Mouse (Mus musculus): ENCODE data around the gene Cdc42se1. TPM values are rescaled to one million over a fixed set of nuclear protein-coding genes. Genes with fewer than 3 reads are reported as not detected.

Cdc42se1 gene
- total RNA-seq, 1 experiment: 43.2 TPM

GRCm38 (mm10) chr3:95195772-95196171, 32.8 kb upstream of the Cdc42se1 start:
- Histone ChIP-seq H3K4me1 (ENCODE audit: control insufficient read depth in 2 of 2, insufficient read depth in 2 of 2, low read length in 2 of 2, poor library complexity in 1 of 2) (no peaks in the 10 kb centered on the region), H3K9me3 (ENCODE audit: control insufficient read depth, insufficient read depth, low read depth, low read length) (no peaks in the 10 kb centered on the region), H3K36me3 (ENCODE audit: control insufficient read depth, insufficient read depth, low read length, poor library complexity, severe bottlenecking) (peaks cover 31% of the 10 kb centered on the region), H3K27ac (ENCODE audit: insufficient read depth, low read depth, low read length, poor library complexity, severe bottlenecking) (no peak overlapping the region), H3K9ac (ENCODE audit: insufficient read depth, low read depth, low read length, poor library complexity, severe bottlenecking) (no peak overlapping the region), H3K4me3 (ENCODE audit: insufficient read depth in 1 of 2, low read depth in 1 of 2, low read length in 2 of 2, poor library complexity in 1 of 2, severe bottlenecking in 1 of 2) (no peak overlapping the region)
- in situ Hi-C loops (cut with MboI; ENCODE audit: low sequenced_read_pairs in 2 of 2, unreplicated experiment in 2 of 2): no loop called here
- TF ChIP-seq HCFC1 (IDR thresholded peaks at IDR 0.05; ENCODE audit: borderline replicate concordance, insufficient read depth, low read length) (no peak), MAFK (IDR thresholded peaks at IDR 0.05; ENCODE audit: insufficient read depth, low read depth, low read length) (no peak), ZNF384 (IDR thresholded peaks at IDR 0.05; ENCODE audit: low read depth, low read length) (no peak), CHD2 (IDR thresholded peaks at IDR 0.05; ENCODE audit: low read depth, low read length) (no peak), ZC3H11A (IDR thresholded peaks at IDR 0.05; ENCODE audit: borderline replicate concordance, low read depth, low read length) (no peak)
- no peak for DNase-seq (ENCODE audit: low read depth, low spot score)

- H3K4me3 ChIP-seq (ENCODE audit: insufficient read depth in 1 of 2, low read depth in 1 of 2, low read length in 2 of 2, poor library complexity in 1 of 2, severe bottlenecking in 1 of 2): no peak overlapping the region
- TF ChIP-seq MAFK (IDR thresholded peaks at IDR 0.05; ENCODE audit: insufficient read depth, low read depth, low read length): no peak
- no peak for TF ChIP-seq ZNF384 (IDR thresholded peaks at IDR 0.05; ENCODE audit: low read depth, low read length)
- TF ChIP-seq ZC3H11A (IDR thresholded peaks at IDR 0.05; ENCODE audit: borderline replicate concordance, low read depth, low read length): no peak
- no peak for TF ChIP-seq CHD2 (IDR thresholded peaks at IDR 0.05; ENCODE audit: low read depth, low read length)
- no peak for TF ChIP-seq HCFC1 (IDR thresholded peaks at IDR 0.05; ENCODE audit: borderline replicate concordance, insufficient read depth, low read length)
- no peaks in the 10 kb centered on the region for H3K4me1 ChIP-seq (ENCODE audit: control insufficient read depth in 2 of 2, insufficient read depth in 2 of 2, low read length in 2 of 2, poor library complexity in 1 of 2)
Observed at GRCm38 (mm10) chr3:95199101-95199500, 29.4 kb upstream of the Cdc42se1 start.

DNA sequence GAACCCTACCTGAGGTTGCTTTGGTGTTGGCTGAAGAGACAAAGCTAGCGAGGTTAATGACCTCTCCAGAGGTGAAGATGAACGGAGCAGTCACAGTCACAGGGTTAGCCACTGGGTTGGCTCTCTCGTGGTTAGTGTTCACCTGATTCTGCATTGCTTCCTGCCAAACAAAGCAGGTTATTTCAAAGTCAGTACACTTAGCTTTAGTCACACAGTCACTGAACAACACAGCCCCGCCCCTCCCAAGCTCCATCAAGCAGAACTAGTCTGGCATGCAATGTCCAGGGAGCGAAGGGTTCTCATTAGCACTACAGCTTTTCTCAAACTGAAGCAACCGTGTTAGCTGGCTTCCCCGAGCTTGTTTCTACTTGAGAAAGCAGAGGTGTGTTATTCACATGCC, 28.4 kb upstream of the Cdc42se1 start:
- no peak overlapping the region for H3K27ac ChIP-seq (ENCODE audit: insufficient read depth, low read depth, low read length, poor library complexity, severe bottlenecking)
- peaks cover 38% of the 10 kb centered on the region for H3K36me3 ChIP-seq (ENCODE audit: control insufficient read depth, insufficient read depth, low read length, poor library complexity, severe bottlenecking)
- in situ Hi-C loops (cut with MboI; ENCODE audit: low sequenced_read_pairs in 2 of 2, unreplicated experiment in 2 of 2): no loop called here
- no peak overlapping the region for H3K4me3 ChIP-seq (ENCODE audit: insufficient read depth in 1 of 2, low read depth in 1 of 2, low read length in 2 of 2, poor library complexity in 1 of 2, severe bottlenecking in 1 of 2)
- no peaks in the 10 kb centered on the region for H3K4me1 ChIP-seq (ENCODE audit: control insufficient read depth in 2 of 2, insufficient read depth in 2 of 2, low read length in 2 of 2, poor library complexity in 1 of 2)
- no peak for DNase-seq (ENCODE audit: low read depth, low spot score)
- TF ChIP-seq ZC3H11A (IDR thresholded peaks at IDR 0.05; ENCODE audit: borderline replicate concordance, low read depth, low read length) (no peak), CHD2 (IDR thresholded peaks at IDR 0.05; ENCODE audit: low read depth, low read length) (no peak), HCFC1 (IDR thresholded peaks at IDR 0.05; ENCODE audit: borderline replicate concordance, insufficient read depth, low read length) (no peak), MAFK (IDR thresholded peaks at IDR 0.05; ENCODE audit: insufficient read depth, low read depth, low read length) (no peak), ZNF384 (IDR thresholded peaks at IDR 0.05; ENCODE audit: low read depth, low read length) (no peak)
- no peak overlapping the region for H3K9ac ChIP-seq (ENCODE audit: insufficient read depth, low read depth, low read length, poor library complexity, severe bottlenecking)
- no peaks in the 10 kb centered on the region for H3K9me3 ChIP-seq (ENCODE audit: control insufficient read depth, insufficient read depth, low read depth, low read length)

More at GRCm38 (mm10) chr3:95199101-95199500, 29.4 kb upstream of the Cdc42se1 start:
- no peak for DNase-seq (ENCODE audit: low read depth, low spot score)
- Histone ChIP-seq H3K36me3 (ENCODE audit: control insufficient read depth, insufficient read depth, low read length, poor library complexity, severe bottlenecking) (peaks cover 41% of the 10 kb centered on the region), H3K9me3 (ENCODE audit: control insufficient read depth, insufficient read depth, low read depth, low read length) (no peaks in the 10 kb centered on the region), H3K27ac (ENCODE audit: insufficient read depth, low read depth, low read length, poor library complexity, severe bottlenecking) (no peak overlapping the region), H3K9ac (ENCODE audit: insufficient read depth, low read depth, low read length, poor library complexity, severe bottlenecking) (no peak overlapping the region)
- in situ Hi-C loops (cut with MboI; ENCODE audit: low sequenced_read_pairs in 2 of 2, unreplicated experiment in 2 of 2): no loop called here

GRCm38 (mm10) chr3:95200562-95200961, 28.0 kb upstream of the Cdc42se1 start:
- H3K4me1 ChIP-seq (ENCODE audit: control insufficient read depth in 2 of 2, insufficient read depth in 2 of 2, low read length in 2 of 2, poor library complexity in 1 of 2): no peaks in the 10 kb centered on the region

GRCm38 (mm10) chr3:95203880-95204279, 24.7 kb upstream of the Cdc42se1 start:
- H3K9me3 ChIP-seq (ENCODE audit: control insufficient read depth, insufficient read depth, low read depth, low read length): no peaks in the 10 kb centered on the region
- no peak overlapping the region for H3K4me3 ChIP-seq (ENCODE audit: insufficient read depth in 1 of 2, low read depth in 1 of 2, low read length in 2 of 2, poor library complexity in 1 of 2, severe bottlenecking in 1 of 2)
- H3K27ac ChIP-seq (ENCODE audit: insufficient read depth, low read depth, low read length, poor library complexity, severe bottlenecking): no peak overlapping the region
- H3K9ac ChIP-seq (ENCODE audit: insufficient read depth, low read depth, low read length, poor library complexity, severe bottlenecking): no peak overlapping the region
- in situ Hi-C loops (cut with MboI; ENCODE audit: low sequenced_read_pairs in 2 of 2, unreplicated experiment in 2 of 2): no loop called here
- no peak for DNase-seq (ENCODE audit: low read depth, low spot score)
- no peaks in the 10 kb centered on the region for H3K4me1 ChIP-seq (ENCODE audit: control insufficient read depth in 2 of 2, insufficient read depth in 2 of 2, low read length in 2 of 2, poor library complexity in 1 of 2)
- H3K36me3 ChIP-seq (ENCODE audit: control insufficient read depth, insufficient read depth, low read length, poor library complexity, severe bottlenecking): peaks cover 38% of the 10 kb centered on the region
- TF ChIP-seq MAFK (IDR thresholded peaks at IDR 0.05; ENCODE audit: insufficient read depth, low read depth, low read length) (no peak), CHD2 (IDR thresholded peaks at IDR 0.05; ENCODE audit: low read depth, low read length) (no peak), ZC3H11A (IDR thresholded peaks at IDR 0.05; ENCODE audit: borderline replicate concordance, low read depth, low read length) (no peak), HCFC1 (IDR thresholded peaks at IDR 0.05; ENCODE audit: borderline replicate concordance, insufficient read depth, low read length) (no peak), ZNF384 (IDR thresholded peaks at IDR 0.05; ENCODE audit: low read depth, low read length) (no peak)

More at GRCm38 (mm10) chr3:95200562-95200961, 28.0 kb upstream of the Cdc42se1 start:
- Histone ChIP-seq H3K27ac (ENCODE audit: insufficient read depth, low read depth, low read length, poor library complexity, severe bottlenecking) (no peak overlapping the region), H3K4me3 (ENCODE audit: insufficient read depth in 1 of 2, low read depth in 1 of 2, low read length in 2 of 2, poor library complexity in 1 of 2, severe bottlenecking in 1 of 2) (no peak overlapping the region), H3K9ac (ENCODE audit: insufficient read depth, low read depth, low read length, poor library complexity, severe bottlenecking) (no peak overlapping the region), H3K9me3 (ENCODE audit: control insufficient read depth, insufficient read depth, low read depth, low read length) (no peaks in the 10 kb centered on the region), H3K36me3 (ENCODE audit: control insufficient read depth, insufficient read depth, low read length, poor library complexity, severe bottlenecking) (peaks cover 38% of the 10 kb centered on the region)
- TF ChIP-seq ZNF384 (IDR thresholded peaks at IDR 0.05; ENCODE audit: low read depth, low read length) (no peak), CHD2 (IDR thresholded peaks at IDR 0.05; ENCODE audit: low read depth, low read length) (no peak), ZC3H11A (IDR thresholded peaks at IDR 0.05; ENCODE audit: borderline replicate concordance, low read depth, low read length) (no peak), HCFC1 (IDR thresholded peaks at IDR 0.05; ENCODE audit: borderline replicate concordance, insufficient read depth, low read length) (no peak), MAFK (IDR thresholded peaks at IDR 0.05; ENCODE audit: insufficient read depth, low read depth, low read length) (no peak)
- DNase-seq (ENCODE audit: low read depth, low spot score): no peak
- in situ Hi-C loops (cut with MboI; ENCODE audit: low sequenced_read_pairs in 2 of 2, unreplicated experiment in 2 of 2): no loop called here

Data from ES-E14 (cell line).